Mouse (Mus musculus): Measurements from ENCODE around the gene Zfp784. TPM values are rescaled to one million over a fixed set of nuclear protein-coding genes. Genes with fewer than 3 reads are reported as not detected.

Gene Zfp784
- total and polyA plus RNA-seq, 3 experiments: 0.96 to 2.9 TPM; not detected in 1

DNA sequence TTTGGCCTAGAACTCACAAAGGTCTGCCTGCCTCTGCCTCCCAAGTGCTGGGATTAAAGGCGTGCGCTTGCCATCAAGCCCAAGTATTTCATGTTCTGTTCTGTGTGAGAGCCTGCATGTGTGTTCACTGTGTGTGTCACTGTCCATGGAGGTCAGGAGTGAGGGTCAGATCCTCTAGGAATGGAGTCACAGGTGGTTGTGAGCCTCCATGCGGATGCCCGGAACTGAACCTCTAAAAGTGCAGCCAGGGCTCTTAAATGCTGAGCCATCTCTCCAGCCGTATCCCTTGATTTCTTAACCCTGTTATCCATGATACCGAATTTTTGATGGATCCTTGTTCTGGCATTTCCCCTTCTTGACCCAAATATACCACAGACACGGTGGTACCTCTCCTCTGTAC is 1.2 kb downstream of the Zfp784 start:
- H3K4me1 ChIP-seq (ENCODE audit: control insufficient read depth in 1 of 2, insufficient read depth in 2 of 2, low read length in 2 of 2): peaks cover 0 to 5% of the 10 kb centered on the region in 2 experiments; a peak in 2 of 4 replicates
- H3K9ac ChIP-seq (ENCODE audit: control insufficient read depth, low read depth, low read length, poor library complexity, severe bottlenecking): peak overlapping the region; percentile 91
- peak overlapping the region; percentile 44; the same call in 1 of the 2 replicates for H3K27ac ChIP-seq (ENCODE audit: control insufficient read depth, low read depth, low read length)
- TF ChIP-seq MYC (IDR thresholded peaks at IDR 0.05; ENCODE audit: low read depth, low read length) (no peak), MYB (IDR thresholded peaks at IDR 0.05; ENCODE audit: low read depth, low read length) (no peak), GATA1 (IDR thresholded peaks at IDR 0.05; ENCODE audit: low read depth, low read length) (no peak), JUND (IDR thresholded peaks at IDR 0.05; ENCODE audit: low read depth, low read length) (no peak)
- no peaks in the 10 kb centered on the region for H3K9me3 ChIP-seq (replicated peaks; ENCODE audit: insufficient read depth, low read length)
- no peaks in the 10 kb centered on the region for H3K27me3 ChIP-seq (ENCODE audit: control insufficient read depth in 1 of 2, insufficient read depth in 2 of 2, low read length in 2 of 2)
- DNase-seq (ENCODE audit: low read depth, low spot score): no peak
- no peaks in the 10 kb centered on the region; a peak in 2 of 4 replicates for H3K36me3 ChIP-seq (ENCODE audit: control insufficient read depth in 1 of 2, insufficient read depth in 2 of 2, low read length in 2 of 2)
- peak overlapping the region; percentile 93; a peak in 3 of 4 replicates for H3K4me3 ChIP-seq (ENCODE audit: control insufficient read depth in 1 of 2, insufficient read depth in 1 of 2, low read depth in 2 of 2, low read length in 2 of 2)
- no peaks in the 10 kb centered on the region; the same call in 1 of the 2 replicates for H3K79me2 ChIP-seq (ENCODE audit: control insufficient read depth, insufficient read depth, low read length, poor library complexity)

DNA sequence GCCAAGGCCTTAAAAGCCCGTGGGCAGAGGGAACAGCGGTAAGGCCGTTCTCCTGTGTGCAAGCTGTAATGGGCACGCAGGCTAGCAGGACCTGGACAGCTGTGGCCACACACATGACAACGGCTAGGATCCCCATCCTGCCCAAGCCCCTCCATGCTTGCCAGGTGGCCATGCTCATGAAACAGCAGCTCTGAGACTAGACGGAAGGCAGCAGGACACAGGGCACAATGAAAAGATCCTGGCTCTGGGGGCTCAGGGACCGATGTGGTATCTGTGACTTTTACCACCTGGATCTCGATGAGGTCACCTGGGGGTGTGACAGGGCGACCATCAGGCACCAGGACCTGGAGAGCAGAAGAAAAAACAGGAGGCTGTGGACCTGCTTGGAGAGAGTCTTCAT is 2.1 kb downstream of the Zfp784 start:
- no peak overlapping the region for H3K4me3 ChIP-seq (ENCODE audit: control insufficient read depth in 1 of 2, insufficient read depth in 1 of 2, low read depth in 2 of 2, low read length in 2 of 2)
- H3K36me3 ChIP-seq (ENCODE audit: control insufficient read depth in 1 of 2, insufficient read depth in 2 of 2, low read length in 2 of 2): no peaks in the 10 kb centered on the region; a peak in 3 of 4 replicates
- peaks cover 0 to 5% of the 10 kb centered on the region in 2 experiments; a peak in 2 of 4 replicates for H3K4me1 ChIP-seq (ENCODE audit: control insufficient read depth in 1 of 2, insufficient read depth in 2 of 2, low read length in 2 of 2)
- no peak overlapping the region for H3K27ac ChIP-seq (ENCODE audit: control insufficient read depth, low read depth, low read length)
- no peaks in the 10 kb centered on the region for H3K9me3 ChIP-seq (replicated peaks; ENCODE audit: insufficient read depth, low read length)
- no peak for DNase-seq (ENCODE audit: low read depth, low spot score)
- TF ChIP-seq CTCF (IDR thresholded peaks at IDR 0.05 in 2 of 3, conservative IDR thresholded peaks at IDR 0.05 in 1 of 3; ENCODE audit: control insufficient read depth in 1 of 3, insufficient read depth in 1 of 3, low read depth in 2 of 3, low read length in 3 of 3, poor library complexity in 1 of 3, severe bottlenecking in 1 of 3) (no peak), MAFK (IDR thresholded peaks at IDR 0.05; ENCODE audit: borderline replicate concordance, low read depth, low read length) (no peak), BHLHE40 (IDR thresholded peaks at IDR 0.05; ENCODE audit: borderline replicate concordance, low read depth, low read length) (no peak), MXI1 (IDR thresholded peaks at IDR 0.05; ENCODE audit: low read depth, low read length) (no peak), EP300 (IDR thresholded peaks at IDR 0.05; ENCODE audit: low read depth in 1 of 2, low read length in 2 of 2) (no peak), MAZ (IDR thresholded peaks at IDR 0.05; ENCODE audit: low read depth, low read length) (no peak), ZNF384 (IDR thresholded peaks at IDR 0.05; ENCODE audit: low read depth, low read length) (no peak), RAD21 (IDR thresholded peaks at IDR 0.05; ENCODE audit: low read depth, low read length) (no peak), CHD1 (IDR thresholded peaks at IDR 0.05; ENCODE audit: low read depth, low read length) (no peak), ZMIZ1 (IDR thresholded peaks at IDR 0.05; ENCODE audit: low read depth, low read length) (no peak), USF2 (IDR thresholded peaks at IDR 0.05; ENCODE audit: borderline replicate concordance in 1 of 2, insufficient read depth in 1 of 2, low read depth in 1 of 2, low read length in 2 of 2) (no peak), KAT2A (conservative IDR thresholded peaks at IDR 0.05; ENCODE audit: low read depth, low read length) (no peak), JUND (IDR thresholded peaks at IDR 0.05; ENCODE audit: low read depth, low read length) (no peak), USF1 (IDR thresholded peaks at IDR 0.05; ENCODE audit: low read depth, low read length) (no peak)
- no peaks in the 10 kb centered on the region; the same call in 1 of the 2 replicates for H3K79me2 ChIP-seq (ENCODE audit: control insufficient read depth, insufficient read depth, low read length, poor library complexity)
- no peaks in the 10 kb centered on the region for H3K27me3 ChIP-seq (ENCODE audit: control insufficient read depth in 1 of 2, insufficient read depth in 2 of 2, low read length in 2 of 2)
- no peak overlapping the region for H3K9ac ChIP-seq (ENCODE audit: control insufficient read depth, low read depth, low read length, poor library complexity, severe bottlenecking)
